In genomic region chr19:46837290-46838079, GRCm38 (mm10) we compare ENCODE assay signal across 12 mouse cellular contexts.
"Had no signal": no experiment of that assay in that cellular context is flagged by ENCODE, and none has a peak within 500 bp of the region (broad histone marks: within the 10 kb centered on the region; RNA-seq: fewer than 3 reads in every experiment).

No protein-coding gene starts in this region.

- H3K27me3 ChIP-seq: limb, embryonic 13.5 days; midbrain, embryonic 13.5 days had no signal

- H3K4me3 ChIP-seq: limb, embryonic 13.5 days; midbrain, embryonic 13.5 days had no signal

- DNase-seq: kidney, adult 8-10 months; kidney, postnatal 25 days; lung, adult 18-20 months; lung, postnatal 4 days; thymus, adult 2 months; thymus, postnatal 4 days had no signal

- ATAC-seq: intestine, embryonic 16.5 days; lung, postnatal 0 days; midbrain, embryonic 13.5 days had no signal

- H3K4me2 ChIP-seq: limb, embryonic 13.5 days; midbrain, embryonic 13.5 days had no signal

- H3K27ac ChIP-seq: limb, embryonic 13.5 days; liver, embryonic 14.5 days; midbrain, embryonic 13.5 days; stomach, postnatal 0 days had no signal

- H3K36me3 ChIP-seq: limb, embryonic 13.5 days; midbrain, embryonic 13.5 days had no signal

- H3K9ac ChIP-seq: limb, embryonic 13.5 days; liver, embryonic 14.5 days; midbrain, embryonic 13.5 days had no signal

- H3K9me3 ChIP-seq: limb, embryonic 13.5 days; midbrain, embryonic 13.5 days had no signal
